Mouse (Mus musculus): ENCODE measurements around the gene 4933405L10Rik.

4933405L10Rik gene

DNA sequence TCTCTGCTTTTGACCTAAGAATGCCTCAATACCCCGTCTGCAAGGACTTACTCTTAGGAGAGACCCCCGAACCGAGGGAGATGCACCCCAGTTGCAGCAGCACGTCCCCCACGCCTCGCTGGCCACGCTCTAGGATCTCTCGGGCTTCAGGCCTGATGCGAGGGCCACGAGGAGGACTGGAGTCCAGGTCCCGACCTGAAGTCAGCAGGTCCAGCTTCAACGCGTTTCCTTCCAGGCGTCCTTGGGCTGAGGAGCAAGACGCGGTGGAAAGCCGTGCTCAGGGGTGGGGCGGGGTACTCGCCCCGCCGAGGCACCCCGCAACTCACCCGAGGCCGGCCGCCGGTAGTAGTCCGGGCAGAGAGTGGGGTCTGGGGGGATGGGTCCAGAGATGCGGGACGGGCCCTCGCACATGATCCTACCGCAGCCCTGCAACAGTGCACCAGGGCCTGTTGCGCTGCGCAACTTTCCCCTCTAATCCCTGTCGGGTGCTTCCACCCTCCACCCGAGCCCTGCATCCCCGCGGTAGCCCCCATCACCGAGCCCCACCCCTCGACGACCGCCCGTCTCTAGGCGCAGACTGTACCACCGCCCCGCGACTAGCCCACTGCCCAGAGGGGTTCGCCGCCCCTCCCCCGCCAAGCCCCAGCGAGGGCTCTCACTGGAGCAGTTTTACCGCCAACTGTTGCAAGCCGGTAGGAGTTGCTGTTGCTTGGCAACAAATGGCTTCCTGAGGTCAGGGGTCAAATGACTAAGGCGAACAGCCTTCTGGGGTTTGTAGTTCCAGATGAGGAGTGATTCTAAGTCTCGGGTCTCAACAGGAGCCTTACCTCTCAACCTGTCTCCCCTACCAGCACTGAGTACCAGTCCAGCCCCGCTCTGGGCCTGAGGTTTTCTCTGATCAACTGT lies at the start of gene 4933405L10Rik, which contains the start of gene Enkd1:
Gene 4933405L10Rik, plus strand, starts transcription at position 158 of the 906 bp plus-strand sequence.
Gene Enkd1, minus strand, starts transcription at position 713 of the 906 bp plus-strand sequence.
- DNase-seq: peak; percentile 89

DNA sequence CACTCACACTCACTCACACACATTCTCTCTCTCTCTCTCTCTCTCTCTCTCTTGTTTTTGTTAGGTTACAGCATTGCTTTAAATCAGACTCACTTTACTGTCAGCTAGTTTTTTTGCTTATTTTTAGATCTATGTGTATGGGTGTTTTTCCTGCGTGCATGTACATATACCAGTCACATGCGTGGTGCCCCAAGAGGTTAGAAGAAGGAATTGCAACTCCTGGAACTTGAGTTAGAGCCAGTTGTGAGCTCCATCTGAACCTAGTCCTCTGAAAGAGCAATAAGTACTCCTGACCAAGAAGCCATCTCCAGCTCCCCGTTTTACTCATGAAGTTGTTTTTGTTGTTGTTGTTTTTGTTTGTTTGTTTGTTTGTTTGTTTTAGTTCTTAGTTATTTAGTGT lies 46.3 kb upstream of the 4933405L10Rik start:
- DNase-seq: peak; percentile 61

DNA sequence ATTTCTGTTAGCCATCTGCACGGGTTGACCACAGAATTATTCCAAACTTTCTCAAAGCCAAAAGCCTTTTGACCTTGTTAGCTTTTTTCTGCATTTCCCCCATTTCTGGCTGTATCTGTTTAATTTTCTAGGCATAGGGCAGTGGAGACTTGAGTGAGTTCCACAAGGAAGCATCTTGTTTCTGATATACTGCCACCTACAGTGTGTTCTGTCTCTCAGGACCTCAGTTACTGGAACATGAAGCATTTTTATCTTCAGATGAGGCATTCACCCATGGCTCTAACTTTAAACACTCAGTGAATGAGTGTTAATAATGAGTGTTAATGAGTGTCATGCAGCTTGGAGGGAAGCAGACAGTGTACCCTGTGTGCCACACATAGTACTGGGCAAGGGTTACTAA lies 29.6 kb upstream of the 4933405L10Rik start:
- no peak for DNase-seq

DNA sequence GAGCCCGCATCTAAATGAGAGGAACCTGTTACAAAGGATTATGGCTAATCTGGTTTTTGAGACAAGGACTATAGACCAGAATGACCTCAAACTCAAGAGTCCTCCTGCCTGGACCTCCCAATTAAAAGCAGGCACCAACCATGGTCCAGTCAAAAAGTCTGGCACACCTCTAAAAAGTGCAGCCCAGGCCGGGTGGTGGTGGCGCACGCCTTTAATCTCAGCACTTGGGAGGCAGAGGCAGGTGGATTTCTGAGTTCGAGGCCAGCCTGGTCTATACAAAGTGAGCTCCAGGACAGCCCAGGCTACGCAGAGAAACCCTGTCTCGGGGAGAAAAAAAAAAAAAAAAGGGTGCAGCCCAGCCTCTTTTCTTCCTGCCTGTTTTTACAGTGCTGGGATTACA lies 22.1 kb upstream of the 4933405L10Rik start:
- DNase-seq: no peak

DNA sequence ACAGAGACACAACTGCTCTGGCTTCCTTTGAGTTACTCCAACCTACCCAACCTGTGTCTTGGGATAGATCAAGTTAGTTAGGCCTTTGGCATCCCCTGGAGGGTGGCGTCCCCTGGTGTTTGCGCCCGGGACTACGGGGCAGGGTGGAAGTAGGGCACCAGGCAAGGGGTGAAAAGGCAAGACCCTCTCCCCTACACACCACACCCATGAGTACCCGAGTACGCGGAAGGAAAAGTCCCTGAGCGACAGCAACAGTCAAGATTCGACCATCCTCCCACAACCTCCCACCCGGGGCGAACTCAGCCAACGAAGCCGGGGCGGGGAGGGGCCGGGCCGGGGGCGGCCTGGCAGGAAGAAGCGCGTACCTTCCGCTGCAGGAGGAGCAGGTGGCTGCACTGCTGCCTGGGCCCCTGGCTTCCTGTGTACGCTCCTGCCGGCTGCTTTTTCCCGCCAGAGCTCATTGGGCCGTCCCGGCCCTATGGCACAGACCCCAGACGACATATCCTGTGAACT lies 21.6 kb upstream of the 4933405L10Rik start, which contains the start of gene Carmil2:
Gene Carmil2, plus strand, starts transcription at position 479 of the 513 bp plus-strand sequence.
- DNase-seq: peak; percentile 98

DNA sequence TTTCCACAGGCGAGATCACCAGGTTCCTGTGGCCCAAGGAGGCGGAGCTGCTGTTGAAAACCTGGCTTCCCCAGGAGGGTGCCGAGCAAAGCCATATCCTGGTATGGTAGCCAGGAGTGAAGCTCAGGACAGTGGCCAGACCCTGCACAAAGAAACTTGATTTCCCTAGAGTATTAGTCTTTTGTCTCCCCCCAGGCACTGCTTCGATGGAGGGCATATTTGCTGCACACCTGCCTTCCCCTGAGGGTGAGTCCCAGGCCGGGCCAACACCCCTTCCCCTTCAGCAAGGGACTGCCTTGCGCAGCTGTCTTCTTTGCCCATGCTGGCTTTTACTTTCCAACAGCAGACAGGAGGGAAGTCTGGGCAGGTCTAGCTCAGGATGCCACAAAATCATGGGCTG lies 20.9 kb upstream of the 4933405L10Rik start:
- peak; percentile 66 for DNase-seq

DNA sequence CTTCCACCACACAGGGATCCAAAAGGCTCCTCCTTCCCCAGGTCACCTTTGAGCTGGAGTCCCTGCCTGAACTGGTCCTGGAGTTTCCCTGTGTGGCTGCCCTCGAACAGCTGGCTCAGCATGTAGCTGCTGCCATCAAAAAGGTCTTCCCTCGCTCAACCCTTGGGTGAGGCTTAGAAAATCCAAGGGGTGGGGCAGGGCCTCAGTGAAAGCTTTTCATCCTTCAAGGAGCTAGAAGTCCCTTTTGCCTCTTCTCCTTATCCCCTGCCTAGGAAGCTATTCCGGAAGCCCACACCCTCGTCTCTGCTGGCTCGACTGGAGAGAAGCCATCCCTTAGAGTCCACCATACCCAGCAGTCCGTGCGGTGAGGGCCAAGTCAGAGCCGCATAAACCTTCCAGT lies 19.9 kb upstream of the 4933405L10Rik start:
- peak; percentile 17 for DNase-seq

DNA sequence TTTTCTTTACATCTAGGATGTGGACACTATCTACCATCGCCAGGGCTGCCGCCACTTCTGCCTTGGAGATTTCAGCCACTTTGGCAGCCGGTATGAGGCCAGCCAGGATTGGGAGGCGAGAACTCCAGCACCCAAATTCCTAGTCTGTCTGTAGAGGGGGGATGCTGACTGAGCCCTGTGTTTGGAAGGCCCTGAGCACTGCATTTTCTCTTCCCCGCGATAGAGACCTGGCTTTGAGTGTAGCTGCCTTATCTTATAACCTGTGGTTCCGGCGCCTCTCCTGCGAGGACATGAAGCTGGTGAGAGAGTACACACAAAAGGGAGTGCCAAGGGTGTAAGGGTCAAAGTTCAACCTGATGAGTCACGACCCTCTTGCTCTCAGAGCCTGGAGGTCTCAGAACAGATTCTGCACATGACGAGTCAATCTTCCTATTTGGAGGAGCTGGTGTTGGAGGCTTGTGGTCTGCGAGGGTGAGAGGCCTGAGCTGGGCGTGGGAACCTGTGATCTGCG lies 19.2 kb upstream of the 4933405L10Rik start:
- DNase-seq: no peak

DNA sequence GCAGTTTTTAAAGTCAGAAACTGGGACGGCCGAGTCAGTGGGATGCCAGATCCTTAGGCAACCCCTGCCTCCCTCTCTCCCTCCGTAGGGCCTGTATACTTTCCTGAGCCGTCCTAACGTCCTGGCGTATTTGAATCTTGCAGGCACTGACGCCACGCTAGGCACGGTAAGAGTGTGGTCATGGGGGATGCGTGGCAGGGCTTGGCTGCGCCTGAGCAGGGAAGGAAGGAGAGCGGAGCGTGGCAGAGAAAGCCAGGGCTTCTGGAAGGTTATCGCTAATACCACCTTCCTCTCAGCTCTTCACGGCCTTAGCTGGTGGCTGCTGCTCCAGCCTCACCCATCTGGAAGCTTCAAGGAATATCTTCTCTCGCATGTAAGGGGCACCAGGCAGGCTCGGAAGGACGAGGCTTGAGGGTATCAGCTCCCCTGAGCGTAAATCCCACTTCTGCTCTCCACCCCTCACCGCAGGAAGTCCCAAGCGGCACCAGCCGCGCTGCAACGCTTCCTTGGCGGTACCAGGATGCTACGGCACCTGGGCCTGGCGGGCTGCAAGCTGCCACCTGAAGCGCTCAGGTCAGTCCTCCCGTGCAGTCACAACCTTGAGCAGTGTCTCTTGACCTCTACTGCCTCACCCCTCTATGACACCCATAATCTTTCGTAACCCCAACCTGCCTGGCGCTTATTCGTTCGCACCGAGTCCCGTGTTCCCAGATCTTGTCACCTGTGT lies 18.0 kb upstream of the 4933405L10Rik start:
- no peak for DNase-seq

DNA sequence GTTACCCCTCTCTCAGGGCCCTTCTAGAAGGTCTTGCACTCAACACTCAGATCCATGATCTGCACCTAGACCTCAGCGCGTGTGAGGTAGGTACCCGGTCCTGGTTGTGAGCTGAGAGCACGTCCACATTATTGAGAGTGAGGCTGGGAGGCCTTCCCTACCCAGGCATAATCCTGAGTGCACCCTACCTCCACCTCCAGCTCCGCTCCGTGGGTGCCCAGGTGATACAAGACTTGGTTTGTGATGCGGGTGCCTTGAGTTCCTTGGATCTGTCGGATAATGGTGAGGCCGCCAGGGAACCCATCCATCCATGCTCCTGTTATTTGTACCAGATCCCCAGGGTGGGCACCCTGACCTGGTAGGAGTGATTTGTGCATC lies 17.5 kb upstream of the 4933405L10Rik start:
- no peak for DNase-seq

- DNase-seq: no peak
Measured at GRCm38 (mm10) chr8:105690978-105691377, 16.5 kb upstream of the 4933405L10Rik start.

- DNase-seq: no peak
Measured at GRCm38 (mm10) chr8:105692449-105693182, 14.8 kb upstream of the 4933405L10Rik start.

GRCm38 (mm10) chr8:105693648-105694047 lies 13.8 kb upstream of the 4933405L10Rik start:
- DNase-seq: no peak

GRCm38 (mm10) chr8:105694051-105694799 lies 13.2 kb upstream of the 4933405L10Rik start:
- no peak for DNase-seq

GRCm38 (mm10) chr8:105695080-105695780 lies 12.2 kb upstream of the 4933405L10Rik start:
- no peak for DNase-seq

GRCm38 (mm10) chr8:105697196-105697780 lies 10.2 kb upstream of the 4933405L10Rik start:
- no peak for DNase-seq

DNA sequence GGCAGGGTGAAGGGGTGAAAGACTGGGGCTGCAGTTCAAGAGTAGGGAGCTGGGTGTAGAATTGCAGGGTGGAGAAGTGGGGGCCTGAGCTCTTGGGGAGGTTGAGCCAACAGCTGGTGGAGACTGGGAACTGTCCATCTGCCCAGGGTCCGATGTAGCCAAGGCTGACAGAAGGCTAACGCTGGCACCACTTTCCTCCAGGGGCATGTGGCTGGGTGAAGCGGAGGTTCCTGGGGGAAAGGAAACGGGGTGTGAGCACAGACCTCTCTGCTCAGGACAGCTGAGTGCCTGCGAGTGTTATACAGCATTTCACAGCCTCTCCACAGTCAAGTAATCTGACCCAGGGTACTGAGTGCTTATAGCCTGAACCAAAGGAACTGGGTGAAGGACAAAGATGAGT lies 8.7 kb upstream of the 4933405L10Rik start:
- no peak for DNase-seq

- DNase-seq: no peak
Measured at GRCm38 (mm10) chr8:105699488-105700215, 7.8 kb upstream of the 4933405L10Rik start.

DNA sequence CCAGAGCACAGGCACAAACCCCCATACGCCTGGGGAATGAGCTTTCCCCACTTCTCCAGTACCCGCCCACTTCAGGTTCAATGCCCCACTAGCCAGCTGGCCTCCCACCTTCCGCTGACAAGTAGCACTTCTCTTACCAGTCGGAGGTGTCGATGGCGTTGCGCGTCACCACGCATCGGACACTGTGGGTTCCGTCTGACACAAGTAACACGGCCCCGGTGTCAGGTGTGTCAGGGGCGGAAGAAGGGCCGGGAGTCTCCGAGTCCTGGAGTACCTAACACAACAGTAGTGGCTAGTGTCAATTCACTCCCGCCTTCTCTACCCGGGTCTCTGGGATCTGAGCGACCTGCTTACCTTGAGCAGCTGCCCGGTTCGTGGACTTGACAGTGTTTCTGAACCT lies 6.9 kb upstream of the 4933405L10Rik start:
- DNase-seq: peak; percentile 62

Data from thymus, postnatal 14 days (tissue).